Mouse (Mus musculus) kidney, embryonic 16.5 days (tissue): ENCODE results near the gene Coq9. TPM values are rescaled to one million over a fixed set of nuclear protein-coding genes. Genes with fewer than 3 reads are reported as not detected.

ENCODE experiments used
- ATAC-seq: fragments of 200-750 bp; cut with Nextera tagmentation; 2 replicates; pipeline ENCODE4 v1.8.0; 2017; ENCODE audit warnings: moderate TSS enrichment; ENCODE audit not compliant: low FRiP score, low TSS enrichment
- H3K27ac ChIP-seq: fragments of 300-500 bp; sonication (generic); 2 replicates; pipeline ENCODE4 v1.5.1; 2014; ENCODE audit warnings: low read length
- H3K27me3 ChIP-seq: fragments of 300-500 bp; sonication (generic); 2 replicates; pipeline ENCODE4 v1.6.1; 2014; ENCODE audit warnings: low read length, control low read depth, mixed read lengths; ENCODE audit not compliant: insufficient read depth
- H3K36me3 ChIP-seq: fragments of 300-500 bp; sonication (generic); 2 replicates; pipeline ENCODE4 v1.6.1; 2014; ENCODE audit warnings: low read length, control low read depth, mixed read lengths; ENCODE audit not compliant: insufficient read depth
- H3K4me1 ChIP-seq: fragments of 300-500 bp; sonication (generic); 2 replicates; pipeline ENCODE4 v1.6.1; 2014; ENCODE audit warnings: low read length, control low read depth, mixed read lengths; ENCODE audit not compliant: insufficient read depth
- H3K4me2 ChIP-seq: fragments of 300-500 bp; sonication (generic); replicated peaks from 2 replicates; pipeline ENCODE4 v1.6.1; 2014; ENCODE audit warnings: low read depth, low read length
- H3K4me3 ChIP-seq: fragments of 300-500 bp; sonication (generic); 2 replicates; pipeline ENCODE4 v1.5.1; 2014; ENCODE audit warnings: mild to moderate bottlenecking, low read length
- H3K9ac ChIP-seq: fragments of 300-500 bp; sonication (generic); replicated peaks from 2 replicates; pipeline ENCODE4 v1.6.1; 2014; ENCODE audit warnings: low read length
- H3K9me3 ChIP-seq: fragments of 300-500 bp; sonication (generic); 2 replicates; pipeline ENCODE4 v1.6.1; 2016; ENCODE audit warnings: low read length, control low read depth
- WGBS: fragments of 180-500 bp; shearing (Covaris S2); extraction: QIAGEN DNeasy Blood & Tissue Kit; methylation state at CpG from one replicate; pipeline ENCODE4 v1.1.7; 2014; 5-methylcytosine and 5-hydroxymethylcytosine counted together
- polyA plus RNA-seq: library from polyadenylated mRNA; unstranded; fragments of >200 nt; fragmentation: Nextera tagmentation; extraction: Ambion mirVana; gene quantifications from 2 replicates; pipeline ENCODE4 v1.2.1, GENCODE M21; 2015

Gene Coq9
- polyA plus RNA-seq, 1 experiment from 2014 or later = 110 TPM

DNA sequence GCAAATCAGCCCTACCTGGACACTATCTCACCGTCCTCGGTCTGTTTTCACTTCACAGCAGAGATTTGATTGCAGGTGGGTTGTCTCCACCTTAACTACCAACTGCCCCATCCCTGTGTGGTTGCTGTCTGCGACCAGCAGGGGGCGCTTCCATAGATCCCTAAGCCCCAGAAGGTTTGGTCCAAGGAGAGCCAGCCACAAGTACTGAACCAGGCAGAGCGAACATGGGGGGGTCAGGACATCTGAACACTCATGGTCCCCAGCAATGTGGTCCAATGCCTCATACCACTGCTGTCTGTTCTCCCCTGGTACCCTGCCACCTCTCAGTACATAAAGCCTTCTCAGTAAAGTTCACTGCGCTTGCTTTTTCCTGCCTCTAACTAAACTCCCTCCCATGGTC is 36.2 kb downstream of the Coq9 start:
- WGBS = 11% methylated on average over 6 of the region's 6 CpGs
- no peak for ATAC-seq

DNA sequence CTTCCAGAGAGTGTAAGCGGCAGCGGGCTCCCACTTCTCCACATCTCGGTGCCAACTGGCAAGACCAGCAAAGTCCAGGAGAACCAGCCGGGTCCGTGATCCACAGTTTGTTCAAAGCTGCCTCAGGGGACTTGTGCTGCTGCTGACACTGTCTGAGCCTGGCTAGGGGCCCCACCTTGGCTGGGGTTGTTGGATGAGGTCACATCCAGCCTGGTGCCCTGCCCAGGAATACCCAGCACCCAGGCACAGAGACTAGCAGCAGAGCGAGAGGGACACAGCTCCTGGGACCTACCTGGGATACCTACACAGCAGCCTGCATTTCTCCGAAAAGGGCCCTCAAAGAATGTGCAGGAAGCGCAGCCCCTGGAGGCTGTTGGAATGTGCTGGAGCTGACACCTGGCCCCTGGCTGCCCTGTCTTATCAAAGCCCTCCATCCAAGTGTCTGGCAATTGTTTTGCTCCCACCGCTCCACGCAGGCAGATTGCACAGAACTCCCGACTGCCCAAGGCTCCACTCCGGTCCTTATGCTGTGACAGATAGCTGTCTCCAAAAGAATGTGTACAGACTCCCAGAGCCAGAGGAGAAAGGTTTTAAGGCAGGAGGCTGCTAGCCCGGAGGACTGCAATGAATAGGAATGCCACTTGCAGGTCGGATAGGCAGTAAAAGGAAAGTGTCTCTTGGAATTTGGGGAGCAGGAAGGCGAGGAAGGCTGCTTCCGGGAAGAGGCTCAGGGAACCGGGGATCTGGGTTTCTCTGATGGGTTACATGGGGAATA is 37.2 kb downstream of the Coq9 start:
- peak overlapping the region; percentile 63 for H3K4me3 ChIP-seq
- WGBS = 16% methylated on average over 17 of the region's 17 CpGs
- H3K27me3 ChIP-seq = peaks cover 5% of the 10 kb centered on the region; the same call in 1 of the 2 replicates
- H3K27ac ChIP-seq = peak overlapping the region; percentile 55; the same call in 1 of the 2 replicates
- H3K4me1 ChIP-seq = peaks cover 49% of the 10 kb centered on the region
- no peak for ATAC-seq
- no peaks in the 10 kb centered on the region for H3K36me3 ChIP-seq
- peak overlapping the region; percentile 96 for H3K4me2 ChIP-seq
- H3K9ac ChIP-seq = peak overlapping the region; percentile 75
- H3K9me3 ChIP-seq = no peaks in the 10 kb centered on the region

More for the DNA sequence above, 36.2 kb downstream of the Coq9 start:
- H3K27ac ChIP-seq = no peak overlapping the region
- H3K4me2 ChIP-seq = peak overlapping the region; percentile 96
- peaks cover 56% of the 10 kb centered on the region for H3K4me1 ChIP-seq
- H3K36me3 ChIP-seq = no peaks in the 10 kb centered on the region
- peaks cover 5% of the 10 kb centered on the region; the same call in 1 of the 2 replicates for H3K27me3 ChIP-seq
- 0 out of 2 replicates have a peak overlapping the region, but pooled peaks have one; percentile 19 for H3K9ac ChIP-seq
- peak overlapping the region; percentile 63 for H3K4me3 ChIP-seq
- no peaks in the 10 kb centered on the region for H3K9me3 ChIP-seq

- Histone ChIP-seq H3K4me1 (peaks cover 44% of the 10 kb centered on the region), H3K36me3 (no peaks in the 10 kb centered on the region), H3K9ac (peak overlapping the region; percentile 75), H3K4me2 (peak overlapping the region; percentile 96), H3K4me3 (peak overlapping the region; percentile 63), H3K27ac (peak overlapping the region; percentile 55; the same call in 1 of the 2 replicates), H3K27me3 (peaks cover 5% of the 10 kb centered on the region; the same call in 1 of the 2 replicates), H3K9me3 (no peaks in the 10 kb centered on the region)
- no peak; the same call in 1 of the 2 replicates for ATAC-seq
- 0% methylated on average over 11 of the region's 20 CpGs for WGBS
Observed at GRCm38 (mm10) chr8:94875871-94876150, 37.7 kb downstream of the Coq9 start.

- 0% methylated on average over 29 of the region's 37 CpGs for WGBS
- Histone ChIP-seq H3K27me3 (peaks cover 5% of the 10 kb centered on the region; the same call in 1 of the 2 replicates), H3K9me3 (no peaks in the 10 kb centered on the region), H3K27ac (peak within 1 kb of the TSS; percentile 55; the same call in 1 of the 2 replicates), H3K4me1 (peaks cover 40% of the 10 kb centered on the region), H3K36me3 (no peaks in the 10 kb centered on the region), H3K4me3 (peak within 1 kb of the TSS; percentile 63), H3K4me2 (peak within 1 kb of the TSS; percentile 96), H3K9ac (peak within 1 kb of the TSS; percentile 75)
- ATAC-seq = peak; percentile 77
Observed at GRCm38 (mm10) chr8:94876197-94876730, 38.1 kb downstream of the Coq9 start, which contains the start of gene Dok4. Dok4 (minus strand) TSS chr8:94876330.

DNA sequence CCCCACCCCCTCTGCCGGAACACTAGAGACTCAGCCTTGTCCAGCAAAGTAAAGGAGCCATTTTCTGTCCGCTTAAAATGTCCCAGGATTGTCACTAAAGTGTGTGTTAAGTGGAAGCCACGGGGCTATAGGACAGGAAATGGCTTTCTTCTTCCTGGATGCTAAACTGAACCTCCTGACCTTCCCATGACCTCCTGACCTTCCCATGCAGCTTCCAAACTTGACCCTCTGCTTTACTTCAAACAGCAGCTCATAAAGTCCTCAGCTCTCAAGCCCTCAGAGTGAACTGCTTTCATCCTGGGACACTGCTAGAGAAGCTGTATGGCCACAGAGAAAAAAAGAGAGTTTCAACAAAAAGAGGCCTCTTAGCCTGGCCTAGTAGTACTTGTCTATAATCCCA is 38.7 kb downstream of the Coq9 start:
- Histone ChIP-seq H3K9ac (no peak overlapping the region), H3K4me1 (peaks cover 34% of the 10 kb centered on the region), H3K27ac (peak overlapping the region; percentile 35; the same call in 1 of the 2 replicates), H3K36me3 (no peaks in the 10 kb centered on the region), H3K27me3 (peaks cover 5% of the 10 kb centered on the region; the same call in 1 of the 2 replicates), H3K4me3 (no peak overlapping the region), H3K9me3 (no peaks in the 10 kb centered on the region), H3K4me2 (peak overlapping the region; percentile 96)
- ATAC-seq = no peak
- 27% methylated on average over 3 of the region's 3 CpGs for WGBS

DNA sequence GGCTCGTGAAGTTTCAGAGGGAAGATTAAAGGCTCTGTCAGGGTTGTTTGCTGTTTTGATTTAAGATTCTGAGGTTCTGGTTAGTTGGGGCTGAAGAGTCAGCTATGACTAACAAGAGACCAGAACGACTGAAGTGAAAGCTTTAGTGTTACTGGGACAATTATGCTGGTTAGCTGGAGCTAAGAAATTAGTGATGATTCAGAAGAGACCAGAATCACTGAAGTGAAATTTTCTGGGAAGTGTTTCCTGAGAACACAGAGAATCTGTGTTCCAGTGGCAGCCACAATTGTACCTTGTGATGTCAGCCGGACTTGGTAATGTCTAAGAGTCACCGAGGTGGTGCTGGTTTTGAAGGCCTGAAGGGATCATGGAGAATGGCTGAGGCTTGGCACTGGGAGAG is 42.6 kb downstream of the Coq9 start:
- Histone ChIP-seq H3K27ac (no peak overlapping the region), H3K9me3 (no peaks in the 10 kb centered on the region)

GRCm38 (mm10) chr8:94888383-94889036 is 50.4 kb downstream of the Coq9 start:
- Histone ChIP-seq H3K9ac (no peak overlapping the region), H3K27me3 (no peaks in the 10 kb centered on the region), H3K4me3 (no peak overlapping the region), H3K4me1 (no peaks in the 10 kb centered on the region), H3K36me3 (no peaks in the 10 kb centered on the region), H3K9me3 (no peaks in the 10 kb centered on the region), H3K4me2 (no peak overlapping the region), H3K27ac (no peak overlapping the region)
- whole genome bisulfite sequencing = 25% methylated on average over 14 of the region's 14 CpGs
- 0 out of 2 replicates have a peak, but pooled peaks have one; percentile 9 for ATAC-seq

More for the DNA sequence above, 42.6 kb downstream of the Coq9 start:
- Histone ChIP-seq H3K36me3 (no peaks in the 10 kb centered on the region), H3K4me3 (no peak overlapping the region), H3K27me3 (no peaks in the 10 kb centered on the region), H3K9ac (no peak overlapping the region), H3K4me2 (no peak overlapping the region), H3K4me1 (peaks cover 6% of the 10 kb centered on the region; the same call in 1 of the 2 replicates)
- no peak for ATAC-seq
- WGBS = 61% methylated on average over 4 of the region's 4 CpGs

DNA sequence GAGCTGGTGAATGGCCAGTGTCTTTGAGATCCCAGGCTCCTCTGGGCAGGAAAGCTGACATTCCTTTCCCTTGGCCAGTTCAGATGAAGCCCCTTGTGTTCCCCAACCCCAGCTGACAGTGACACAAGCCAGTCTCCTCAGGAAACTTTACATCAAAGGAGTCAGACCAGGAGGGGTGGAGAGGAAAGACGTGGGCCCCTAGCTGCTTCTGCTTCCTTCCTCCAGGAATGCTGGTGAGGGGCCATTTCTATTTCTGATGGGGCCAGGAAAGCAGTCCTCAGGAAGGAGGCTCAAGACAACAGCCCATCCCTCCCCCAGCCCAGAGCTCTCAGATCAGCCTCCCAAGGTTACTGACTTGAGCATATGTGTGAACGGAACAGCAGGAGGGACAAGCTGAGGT is 54.8 kb downstream of the Coq9 start:
- Histone ChIP-seq H3K4me2 (no peak overlapping the region), H3K27me3 (no peaks in the 10 kb centered on the region), H3K9me3 (no peaks in the 10 kb centered on the region), H3K27ac (peak overlapping the region; percentile 47), H3K36me3 (no peaks in the 10 kb centered on the region), H3K4me1 (no peaks in the 10 kb centered on the region), H3K9ac (no peak overlapping the region), H3K4me3 (no peak overlapping the region)
- ATAC-seq = peak; percentile 74
- 24% methylated on average over 2 of the region's 2 CpGs for WGBS

DNA sequence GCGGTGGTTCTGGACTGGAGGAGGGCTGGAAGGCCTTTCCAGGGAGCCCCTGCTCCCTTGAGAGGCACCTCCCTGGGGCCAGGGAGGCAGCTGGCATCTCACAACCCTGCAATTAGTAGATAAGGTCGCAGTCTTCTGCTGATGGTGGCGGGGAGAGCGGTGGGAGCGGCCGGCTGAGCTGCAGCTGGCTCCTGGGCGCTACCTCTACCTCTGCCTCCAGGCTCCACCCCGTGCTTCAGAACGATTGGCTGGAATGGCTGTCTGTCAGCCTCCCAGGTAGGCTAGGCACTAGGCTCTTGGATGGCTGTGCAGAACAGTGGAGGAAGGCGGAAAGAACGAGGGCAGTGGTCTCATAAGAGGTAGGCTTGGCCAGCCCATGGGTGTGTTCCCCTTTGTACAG is 61.1 kb downstream of the Coq9 start:
- no peak overlapping the region for H3K27ac ChIP-seq
- H3K36me3 ChIP-seq = peaks cover 15% of the 10 kb centered on the region; the same call in 1 of the 2 replicates
- peak overlapping the region; percentile 55 for H3K9ac ChIP-seq
- H3K4me2 ChIP-seq = peak overlapping the region; percentile 53
- peaks cover 43% of the 10 kb centered on the region for H3K4me1 ChIP-seq
- peak overlapping the region; percentile 32 for H3K4me3 ChIP-seq
- no peaks in the 10 kb centered on the region for H3K27me3 ChIP-seq
- no peaks in the 10 kb centered on the region for H3K9me3 ChIP-seq
- WGBS = 23% methylated on average over 11 of the region's 11 CpGs
- peak; percentile 44 for ATAC-seq
